Mouse (Mus musculus): ENCODE data around the gene Scgb2a2. TPM values are rescaled to one million over a fixed set of nuclear protein-coding genes. Genes with fewer than 3 reads are reported as not detected.
"Not testable (repeated sequence)": the region's sequence is repeated elsewhere in the genome, so short reads cannot be mapped to it uniquely, and the experiment has no call there.

Scgb2a2 gene
- polyA plus RNA-seq, 1 experiment from 2014 or later, result not detected

DNA sequence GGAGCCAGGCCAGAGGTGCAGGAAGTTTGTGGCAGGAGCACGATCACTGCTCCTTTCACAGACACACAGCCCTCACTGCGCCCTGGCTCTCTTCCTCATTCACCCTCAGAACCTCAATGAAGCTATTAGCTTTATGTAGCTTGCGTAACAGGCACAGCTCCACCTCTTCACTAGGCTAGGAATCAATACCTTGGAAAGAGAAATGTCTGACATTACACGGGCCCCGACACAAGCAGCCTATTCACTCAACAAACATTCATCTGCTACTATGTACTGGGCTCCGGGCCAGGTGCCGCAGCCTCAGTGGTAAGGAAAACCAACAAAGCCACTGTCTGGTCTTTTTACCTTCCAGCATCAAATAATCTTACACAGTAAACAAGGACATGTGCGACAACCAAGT is 39.4 kb downstream of the Scgb2a2 start:
- Histone ChIP-seq H3K27ac (ENCODE audit: low read depth, low read length) (no peak overlapping the region), H3K4me1 (ENCODE audit: control insufficient read depth, insufficient read depth, low read length) (no peaks in the 10 kb centered on the region), H3K4me3 (ENCODE audit: low read depth, low read length) (no peak overlapping the region), H3K36me3 (ENCODE audit: control insufficient read depth, insufficient read depth, low read length) (peaks cover 43% of the 10 kb centered on the region), H3K4me2 (no peak overlapping the region), H3K9ac (ENCODE audit: low read length) (no peak overlapping the region), H3K27me3 (ENCODE audit: control insufficient read depth, insufficient read depth, low read length) (no peaks in the 10 kb centered on the region), H3K9me3 (ENCODE audit: control insufficient read depth, low read length) (no peaks in the 10 kb centered on the region)
- ATAC-seq (ENCODE audit: low FRiP score) (no peak), DNase-seq (ENCODE audit: low spot score, missing footprints) (no peak)
- WGBS, result 95% methylated on average over 8 of the region's 8 CpGs

DNA sequence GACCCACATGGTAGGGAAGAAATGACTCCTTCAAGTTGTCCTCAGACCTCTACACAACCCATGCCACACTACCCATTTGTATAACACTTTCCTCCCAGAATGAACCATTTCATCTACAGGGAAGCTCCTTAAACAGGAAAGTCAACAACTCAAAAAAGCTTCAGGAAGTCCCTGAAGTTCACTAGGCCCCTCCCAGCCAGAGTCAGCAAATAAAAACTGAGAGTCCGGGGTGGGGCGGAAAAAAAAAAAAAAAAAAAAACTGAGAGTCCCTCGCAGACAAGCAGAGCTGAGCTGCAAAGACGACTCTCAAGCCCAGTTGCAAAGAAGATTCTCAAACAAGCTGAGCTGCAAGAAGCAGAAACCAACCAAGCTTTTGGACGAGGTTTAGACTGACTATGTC is 48.7 kb downstream of the Scgb2a2 start:
- H3K9ac ChIP-seq (ENCODE audit: low read length), result no peak overlapping the region
- peaks cover 28% of the 10 kb centered on the region for H3K36me3 ChIP-seq (ENCODE audit: control insufficient read depth, insufficient read depth, low read length)
- no peak for ATAC-seq (ENCODE audit: low FRiP score)
- H3K27me3 ChIP-seq (ENCODE audit: control insufficient read depth, insufficient read depth, low read length), result no peaks in the 10 kb centered on the region
- no peak overlapping the region for H3K4me2 ChIP-seq
- H3K27ac ChIP-seq (ENCODE audit: low read depth, low read length), result no peak overlapping the region
- H3K4me3 ChIP-seq (ENCODE audit: low read depth, low read length), result no peak overlapping the region
- no peak for DNase-seq (ENCODE audit: low spot score, missing footprints)
- WGBS, result 72% methylated on average over 5 of the region's 5 CpGs
- peaks cover 17% of the 10 kb centered on the region for H3K4me1 ChIP-seq (ENCODE audit: control insufficient read depth, insufficient read depth, low read length)
- no peaks in the 10 kb centered on the region for H3K9me3 ChIP-seq (ENCODE audit: control insufficient read depth, low read length)

DNA sequence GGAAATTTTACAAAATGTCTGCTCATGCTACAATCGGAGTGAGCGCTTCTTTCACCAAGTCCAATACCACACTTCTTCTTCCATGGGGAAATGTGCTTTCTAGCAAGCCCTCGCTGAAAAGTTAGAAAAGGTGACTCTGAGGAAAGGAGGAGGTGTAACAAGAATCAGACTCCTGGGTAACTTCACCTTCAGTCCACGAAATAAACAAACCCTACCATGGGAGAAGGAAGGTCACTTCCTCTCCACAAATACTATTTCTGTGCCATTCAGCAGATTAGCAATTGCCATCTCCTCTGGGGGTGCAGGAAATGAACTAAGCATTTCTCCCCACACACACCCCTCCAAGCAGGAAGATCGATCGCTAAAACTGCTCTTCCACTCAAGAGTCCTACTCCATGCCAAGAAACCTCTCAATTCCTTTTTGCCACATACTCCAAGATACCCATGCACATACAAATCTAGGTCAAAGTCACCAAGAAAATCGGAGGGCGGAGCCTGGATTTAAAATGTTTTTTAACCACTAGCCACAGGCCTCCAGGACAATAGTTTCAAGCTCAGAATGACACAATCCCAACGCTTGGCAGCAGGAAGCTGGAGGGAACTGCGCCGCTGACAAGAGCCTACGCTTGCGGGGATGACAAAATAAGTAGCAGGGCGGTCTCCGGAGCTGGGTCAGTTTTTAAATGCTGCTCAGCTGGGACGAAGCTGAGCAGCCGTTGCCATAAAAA is 51.1 kb downstream of the Scgb2a2 start:
- Histone ChIP-seq H3K36me3 (ENCODE audit: control insufficient read depth, insufficient read depth, low read length) (peaks cover 15% of the 10 kb centered on the region), H3K4me2 (peak overlapping the region; percentile 85), H3K9me3 (ENCODE audit: control insufficient read depth, low read length) (no peaks in the 10 kb centered on the region), H3K27me3 (ENCODE audit: control insufficient read depth, insufficient read depth, low read length) (no peaks in the 10 kb centered on the region), H3K4me3 (ENCODE audit: low read depth, low read length) (peak overlapping the region; percentile 90), H3K4me1 (ENCODE audit: control insufficient read depth, insufficient read depth, low read length) (peaks cover 17% of the 10 kb centered on the region), H3K9ac (ENCODE audit: low read length) (peak overlapping the region; percentile 93), H3K27ac (ENCODE audit: low read depth, low read length) (peak overlapping the region; percentile 77)
- 12% methylated on average over 17 of the region's 17 CpGs for WGBS
- DNase-seq (ENCODE audit: low spot score, missing footprints) (no peak), ATAC-seq (ENCODE audit: low FRiP score) (no peak)

DNA sequence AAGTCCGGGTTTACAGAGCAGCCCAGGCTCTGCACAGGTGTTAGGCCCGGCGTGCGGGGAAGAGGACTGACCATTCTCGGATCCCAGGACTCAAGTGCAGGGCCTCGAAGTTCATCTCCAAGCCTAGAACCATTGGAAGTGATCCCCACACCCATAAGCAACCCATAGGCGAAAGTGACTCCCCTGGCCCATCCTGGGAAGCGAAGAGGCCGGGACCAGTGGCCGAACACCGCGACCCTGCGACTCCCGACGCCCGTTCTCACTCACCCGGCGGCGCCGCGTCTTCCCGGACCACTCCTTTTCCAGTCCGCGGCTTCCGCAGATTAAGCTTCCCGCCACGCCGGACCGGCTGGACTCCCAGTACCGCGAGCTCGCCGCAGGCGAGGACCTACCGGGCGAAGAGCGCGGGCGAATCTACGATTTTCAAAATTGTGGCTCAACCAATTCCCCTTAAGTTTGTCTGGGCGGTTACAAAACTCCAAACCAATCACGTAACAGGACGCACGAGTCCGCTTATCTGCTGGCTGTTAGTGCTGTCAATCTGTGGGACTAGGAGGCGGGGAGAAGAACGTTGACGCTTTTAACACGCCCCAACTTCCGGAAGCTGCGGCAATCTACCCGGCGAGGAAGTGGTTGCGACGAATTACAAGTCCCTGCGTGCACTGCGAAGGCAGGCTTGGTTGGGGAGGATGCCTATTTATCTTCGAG is 51.9 kb downstream of the Scgb2a2 start, which contains the start of gene Incenp:
Incenp (minus strand) TSS at position 480 of the 708 bp plus-strand sequence.
- H3K27ac ChIP-seq (ENCODE audit: low read depth, low read length), result peak within 1 kb of the TSS; percentile 77
- peak within 1 kb of the TSS; percentile 90 for H3K4me3 ChIP-seq (ENCODE audit: low read depth, low read length)
- peak; percentile 99 for ATAC-seq (ENCODE audit: low FRiP score)
- peak within 1 kb of the TSS; percentile 93 for H3K9ac ChIP-seq (ENCODE audit: low read length)
- H3K9me3 ChIP-seq (ENCODE audit: control insufficient read depth, low read length), result no peaks in the 10 kb centered on the region
- under 1% methylated on average over 58 of the region's 58 CpGs for WGBS
- no peaks in the 10 kb centered on the region for H3K27me3 ChIP-seq (ENCODE audit: control insufficient read depth, insufficient read depth, low read length)
- peaks cover 11% of the 10 kb centered on the region for H3K36me3 ChIP-seq (ENCODE audit: control insufficient read depth, insufficient read depth, low read length)
- DNase-seq (ENCODE audit: low spot score, missing footprints), result peak; percentile 98
- H3K4me1 ChIP-seq (ENCODE audit: control insufficient read depth, insufficient read depth, low read length), result peaks cover 17% of the 10 kb centered on the region
- peak within 1 kb of the TSS; percentile 85 for H3K4me2 ChIP-seq

DNA sequence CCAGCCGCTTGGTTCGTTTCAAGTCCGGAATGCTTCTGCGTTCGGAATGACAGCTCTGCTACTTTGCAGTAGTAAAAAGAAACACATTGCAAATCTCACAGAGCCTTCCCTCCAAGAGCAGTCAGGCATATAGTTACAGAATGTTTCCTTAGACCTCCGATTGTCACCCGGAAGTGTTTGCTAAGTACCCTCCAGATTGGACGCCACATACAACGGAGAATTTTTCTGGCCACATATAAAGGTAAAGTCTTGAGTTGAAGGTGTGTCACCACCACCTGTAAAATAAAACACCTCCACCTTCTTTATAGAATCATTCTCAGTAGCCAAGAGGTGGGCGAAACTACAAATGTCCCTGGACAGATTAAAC is 52.4 kb downstream of the Scgb2a2 start:
- Histone ChIP-seq H3K4me1 (ENCODE audit: control insufficient read depth, insufficient read depth, low read length) (peaks cover 17% of the 10 kb centered on the region), H3K4me2 (peak overlapping the region; percentile 50), H3K27ac (ENCODE audit: low read depth, low read length) (peak overlapping the region; percentile 76; the same call in 1 of the 2 replicates), H3K9ac (ENCODE audit: low read length) (peak overlapping the region; percentile 55; the same call in 1 of the 2 replicates), H3K9me3 (ENCODE audit: control insufficient read depth, low read length) (no peaks in the 10 kb centered on the region), H3K4me3 (ENCODE audit: low read depth, low read length) (peak overlapping the region; percentile 90), H3K27me3 (ENCODE audit: control insufficient read depth, insufficient read depth, low read length) (no peaks in the 10 kb centered on the region), H3K36me3 (ENCODE audit: control insufficient read depth, insufficient read depth, low read length) (peaks cover 5% of the 10 kb centered on the region)
- ATAC-seq (ENCODE audit: low FRiP score), result peak; percentile 80
- 9% methylated on average over 10 of the region's 10 CpGs for WGBS
- no peak for DNase-seq (ENCODE audit: low spot score, missing footprints)

DNA sequence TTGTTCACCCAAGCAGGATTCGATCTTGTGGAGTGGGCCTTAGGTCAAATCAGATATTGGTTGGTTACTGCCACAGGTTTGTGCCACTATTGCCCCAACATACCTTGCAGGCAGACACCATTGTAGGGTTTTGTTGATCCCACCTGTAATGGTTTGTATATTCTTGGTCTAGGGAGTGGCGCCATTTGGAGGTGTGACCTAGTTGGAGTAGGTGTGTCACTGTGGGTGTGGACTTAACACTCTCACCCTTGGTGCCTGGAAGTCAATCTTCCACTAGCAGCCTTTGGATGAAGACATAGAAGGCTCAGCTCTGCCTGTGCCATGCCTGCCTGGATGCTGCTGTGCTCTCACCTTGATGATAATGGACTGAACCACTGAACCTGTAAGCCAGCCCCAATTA is 53.3 kb downstream of the Scgb2a2 start:
- not testable (repeated sequence) for H3K4me3 ChIP-seq (ENCODE audit: low read depth, low read length); H3K9ac ChIP-seq (ENCODE audit: low read length); DNase-seq (ENCODE audit: low spot score, missing footprints); H3K9me3 ChIP-seq (ENCODE audit: control insufficient read depth, low read length); H3K4me2 ChIP-seq; ATAC-seq (ENCODE audit: low FRiP score); H3K27me3 ChIP-seq (ENCODE audit: control insufficient read depth, insufficient read depth, low read length); H3K36me3 ChIP-seq (ENCODE audit: control insufficient read depth, insufficient read depth, low read length); H3K27ac ChIP-seq (ENCODE audit: low read depth, low read length)
- 98% methylated on average over 2 of the region's 2 CpGs for WGBS
- peaks cover 17% of the 10 kb centered on the region for H3K4me1 ChIP-seq (ENCODE audit: control insufficient read depth, insufficient read depth, low read length)

Small RNAs within 50 kb of the gene (microRNA-seq; reads per million reads assigned to microRNA genes)
- not detected for gene Gm22369

Other genes starting within 250 kb of the Scgb2a2 start
- gene Incenp, start 52.0 kb downstream of the Scgb2a2 start, polyA plus RNA-seq (2014; fragmentation: Nextera tagmentation; extraction: Ambion mirVana), result 97.8 and 106 TPM in 2 replicates
- gene Fth1, start 133.0 kb downstream of the Scgb2a2 start, polyA plus RNA-seq (2014; fragmentation: Nextera tagmentation; extraction: Ambion mirVana), result 1,347 and 1,422 TPM in 2 replicates
- gene Best1, start 154.1 kb downstream of the Scgb2a2 start, polyA plus RNA-seq (2014; fragmentation: Nextera tagmentation; extraction: Ambion mirVana), result 1.3 and 1.5 TPM in 2 replicates
- 36.8 and 40.1 TPM in 2 replicates for gene Rab3il1, start 154.1 kb downstream of the Scgb2a2 start, polyA plus RNA-seq (2014; fragmentation: Nextera tagmentation; extraction: Ambion mirVana)
- 5.0 and 5.1 TPM in 2 replicates for gene Fads3, start 194.0 kb downstream of the Scgb2a2 start, polyA plus RNA-seq (2014; fragmentation: Nextera tagmentation; extraction: Ambion mirVana)